Mouse (Mus musculus) spleen, adult 10 weeks (tissue): ENCODE measurements around the gene Dagla. TPM values are rescaled to one million over a fixed set of nuclear protein-coding genes. Genes with fewer than 3 reads are reported as not detected.

Source experiments
- polyA plus RNA-seq: library from polyadenylated mRNA; stranded (reverse); fragments of 350-450 nt; fragmentation: Illumina TruSeq; extraction: RNeasy Lipid Tissue Mini Kit (QIAGEN cat#74804); gene quantifications from one replicate; pipeline ENCODE4 v1.2.3, GENCODE M21; 2015; ENCODE audit warnings: low replicate concordance; ENCODE audit not compliant: insufficient read depth

Gene Dagla
- 0.41 TPM for polyA plus RNA-seq

GRCm38 (mm10) chr19:10304810-10305544, at the start of gene Dagla:
Gene Dagla (minus strand): TSS chr19:10304877.

GRCm38 (mm10) chr19:10240654-10241305, 63.9 kb downstream of the Dagla start, which contains the start of gene Myrf:
Gene Myrf (minus strand): TSS chr19:10240748.

DNA sequence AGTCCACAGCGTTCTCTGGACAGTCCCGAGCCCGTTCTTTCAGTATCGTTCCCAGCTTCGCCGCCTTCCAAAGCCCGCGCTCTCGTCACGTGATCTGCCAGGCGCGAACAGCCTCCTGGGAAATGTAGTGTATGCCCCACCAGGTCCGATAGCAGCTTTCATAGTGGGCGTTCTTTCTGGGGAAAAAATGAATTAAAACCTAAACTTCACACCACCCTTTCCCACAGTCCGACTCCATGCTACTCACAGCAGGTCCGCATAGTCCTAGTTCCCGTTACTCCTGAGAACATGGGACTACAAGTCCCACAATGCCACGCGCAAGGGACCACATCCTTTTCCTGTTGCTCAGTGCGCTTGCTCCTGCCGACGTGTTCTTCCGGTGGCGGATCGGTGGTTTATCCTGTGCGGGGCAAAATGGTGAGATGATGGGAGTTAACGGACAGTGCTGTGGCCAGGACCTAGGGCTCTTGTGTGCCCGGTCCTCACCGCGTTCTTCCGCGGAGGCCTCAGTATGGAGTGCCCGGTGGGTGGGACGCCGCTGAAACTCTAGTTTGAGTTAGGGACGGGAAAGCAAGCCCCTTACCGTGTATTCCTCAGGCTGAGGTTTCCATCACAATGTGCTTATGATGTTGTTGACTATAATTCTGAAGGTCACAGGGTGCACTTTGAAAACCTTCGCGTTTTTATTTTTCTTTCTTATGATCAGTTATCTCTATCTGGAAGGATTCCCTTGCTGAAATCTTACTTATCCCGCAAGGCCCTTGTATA, 100.6 kb downstream of the Dagla start, which contains the start of the genes Tmem258 and Fen1:
TSS of gene Tmem258 (plus strand) at position 167 of the 768 bp plus-strand sequence.
TSS of gene Fen1 (minus strand) at position 322 of the 768 bp plus-strand sequence.

Other genes starting within 250 kb of the Dagla start
- 7.3 TPM for gene Fads2, start 203.1 kb downstream of the Dagla start, polyA plus RNA-seq
- 22.3 TPM for gene Fads1, start 122.0 kb downstream of the Dagla start, polyA plus RNA-seq
- 128 TPM for gene Tmem258, start 100.9 kb downstream of the Dagla start, polyA plus RNA-seq
- 20.8 TPM for gene Fen1, start 100.7 kb downstream of the Dagla start, polyA plus RNA-seq
- 0.57 TPM for gene Myrf, start 64.1 kb downstream of the Dagla start, polyA plus RNA-seq
- 0.21 TPM for gene Syt7, start 84.2 kb upstream of the Dagla start, polyA plus RNA-seq
- gene Lrrc10b, start 152.6 kb upstream of the Dagla start, polyA plus RNA-seq = not detected
- 0.58 TPM for gene Ppp1r32, start 178.1 kb upstream of the Dagla start, polyA plus RNA-seq
- gene Cpsf7, start 220.4 kb upstream of the Dagla start, polyA plus RNA-seq = 176 TPM
- gene Sdhaf2, start 221.3 kb upstream of the Dagla start, polyA plus RNA-seq = 102 TPM